Mouse (Mus musculus) liver, embryonic 11.5 days (tissue): ENCODE measurements around the gene Ror2. TPM values are rescaled to one million over a fixed set of nuclear protein-coding genes. Genes with fewer than 3 reads are reported as not detected.

Source experiments
- ATAC-seq: fragments of 200-750 bp; cut with Nextera tagmentation; replicated peaks from 2 replicates; pipeline ENCODE4 v1.8.0; 2017; ENCODE audit warnings: moderate number of reproducible peaks, mild to moderate bottlenecking, moderate TSS enrichment, moderate library complexity; ENCODE audit not compliant: low FRiP score
- DNase-seq: peaks from one replicate; pipeline ENCODE4 v3.0.0-alpha.2; 2017; ENCODE audit warnings: low spot score
- H3K27ac ChIP-seq: fragments of 300-500 bp; sonication (generic); 2 replicates; pipeline ENCODE4 v1.5.1; 2014; ENCODE audit warnings: mild to moderate bottlenecking, low read depth, low read length, control low read depth
- H3K27me3 ChIP-seq: fragments of 300-500 bp; sonication (generic); replicated peaks from 2 replicates; pipeline ENCODE4 v1.6.1; 2014; ENCODE audit warnings: low read length, mixed read lengths; ENCODE audit not compliant: control insufficient read depth, insufficient read depth
- H3K36me3 ChIP-seq: fragments of 300-500 bp; sonication (generic); 2 replicates; pipeline ENCODE4 v1.6.1; 2014; ENCODE audit warnings: mild to moderate bottlenecking, low read length, moderate library complexity, mixed read lengths; ENCODE audit not compliant: control insufficient read depth, insufficient read depth
- H3K4me1 ChIP-seq: fragments of 300-500 bp; sonication (generic); replicated peaks from 2 replicates; pipeline ENCODE4 v1.6.1; 2014; ENCODE audit warnings: low read length, mixed read lengths; ENCODE audit not compliant: control insufficient read depth, insufficient read depth
- H3K4me2 ChIP-seq: fragments of 300-500 bp; sonication (generic); 2 replicates; pipeline ENCODE4 v1.6.1; 2014; ENCODE audit warnings: mild to moderate bottlenecking, control low read depth, moderate library complexity
- H3K4me3 ChIP-seq: fragments of 300-500 bp; sonication (generic); 2 replicates; pipeline ENCODE4 v1.5.1; 2014; ENCODE audit warnings: low read depth, low read length, control low read depth
- H3K9ac ChIP-seq: fragments of 300-500 bp; sonication (generic); 2 replicates; pipeline ENCODE4 v1.6.1; 2014; ENCODE audit warnings: low read depth, low read length, control low read depth
- H3K9me3 ChIP-seq: fragments of 300-500 bp; sonication (generic); 2 replicates; pipeline ENCODE4 v1.6.1; 2016; ENCODE audit warnings: low read length, inconsistent platforms, mixed read lengths; ENCODE audit not compliant: control insufficient read depth
- WGBS: fragments of 180-500 bp; shearing (Covaris S2); extraction: QIAGEN DNeasy Blood & Tissue Kit; methylation state at CpG from one replicate; pipeline ENCODE4 v1.1.7; 2014; 5-methylcytosine and 5-hydroxymethylcytosine counted together
- polyA plus RNA-seq: library from polyadenylated mRNA; unstranded; fragments of >200 nt; fragmentation: Nextera tagmentation; extraction: Ambion mirVana; gene quantifications from 2 replicates; pipeline ENCODE4 v1.2.1, GENCODE M21; 2014

Ror2 gene
- polyA plus RNA-seq, 1 experiment from 2014 or later = 4.3 TPM

- H3K4me1 ChIP-seq = peaks cover 4% of the 10 kb centered on the region; the same call in 1 of the 2 replicates
- H3K9me3 ChIP-seq = no peaks in the 10 kb centered on the region
- DNase-seq (no peak), ATAC-seq (no peak)
- H3K4me3 ChIP-seq = no peak overlapping the region
- 68% methylated on average over 24 of the region's 24 CpGs for WGBS
- no peak overlapping the region for H3K4me2 ChIP-seq
- H3K27ac ChIP-seq = no peak overlapping the region
- no peak overlapping the region for H3K9ac ChIP-seq
- no peaks in the 10 kb centered on the region for H3K36me3 ChIP-seq
- H3K27me3 ChIP-seq = no peaks in the 10 kb centered on the region
Measured at GRCm38 (mm10) chr13:53248586-53249401, 37.1 kb downstream of the Ror2 start.

GRCm38 (mm10) chr13:53248080-53248479, 37.8 kb downstream of the Ror2 start:
- DNase-seq = no peak
- H3K36me3 ChIP-seq = no peaks in the 10 kb centered on the region
- H3K4me1 ChIP-seq = peaks cover 4% of the 10 kb centered on the region; the same call in 1 of the 2 replicates
- H3K9ac ChIP-seq = no peak overlapping the region
- no peaks in the 10 kb centered on the region for H3K27me3 ChIP-seq
- 65% methylated on average over 6 of the region's 6 CpGs for WGBS
- no peak overlapping the region for H3K27ac ChIP-seq
- H3K4me2 ChIP-seq = no peak overlapping the region
- no peak overlapping the region for H3K4me3 ChIP-seq
- ATAC-seq = no peak
- no peaks in the 10 kb centered on the region for H3K9me3 ChIP-seq

GRCm38 (mm10) chr13:53247175-53247574, 38.7 kb downstream of the Ror2 start:
- peaks cover 4% of the 10 kb centered on the region; the same call in 1 of the 2 replicates for H3K4me1 ChIP-seq
- H3K9me3 ChIP-seq = no peaks in the 10 kb centered on the region
- no peaks in the 10 kb centered on the region for H3K36me3 ChIP-seq
- no peak overlapping the region for H3K27ac ChIP-seq
- H3K4me2 ChIP-seq = no peak overlapping the region
- H3K4me3 ChIP-seq = no peak overlapping the region
- no peaks in the 10 kb centered on the region for H3K27me3 ChIP-seq
- 64% methylated on average over 6 of the region's 6 CpGs for WGBS
- ATAC-seq = no peak
- no peak for DNase-seq
- H3K9ac ChIP-seq = no peak overlapping the region

GRCm38 (mm10) chr13:53244151-53244550, 41.8 kb downstream of the Ror2 start:
- 75% methylated on average over 8 of the region's 8 CpGs for WGBS
- no peak overlapping the region for H3K9ac ChIP-seq
- DNase-seq = no peak
- no peak for ATAC-seq
- no peaks in the 10 kb centered on the region for H3K9me3 ChIP-seq
- H3K4me2 ChIP-seq = no peak overlapping the region
- no peak overlapping the region for H3K4me3 ChIP-seq
- peaks cover 4% of the 10 kb centered on the region; the same call in 1 of the 2 replicates for H3K4me1 ChIP-seq
- no peaks in the 10 kb centered on the region for H3K36me3 ChIP-seq
- H3K27ac ChIP-seq = no peak overlapping the region
- no peaks in the 10 kb centered on the region for H3K27me3 ChIP-seq

- Histone ChIP-seq H3K36me3 (no peaks in the 10 kb centered on the region), H3K4me2 (no peak overlapping the region), H3K27me3 (0 out of 2 replicates have a peak, but pooled peaks cover 9% of the 10 kb centered on the region), H3K4me3 (no peak overlapping the region), H3K9ac (no peak overlapping the region), H3K4me1 (peaks cover 10% of the 10 kb centered on the region), H3K9me3 (no peaks in the 10 kb centered on the region), H3K27ac (no peak overlapping the region)
- no peak for DNase-seq
- 61% methylated on average over 10 of the region's 10 CpGs for WGBS
- ATAC-seq = no peak
Measured at GRCm38 (mm10) chr13:53237455-53237854, 48.5 kb downstream of the Ror2 start.

- no peaks in the 10 kb centered on the region for H3K9me3 ChIP-seq
- no peak overlapping the region for H3K4me2 ChIP-seq
- 0 out of 2 replicates have a peak, but pooled peaks cover 9% of the 10 kb centered on the region for H3K27me3 ChIP-seq
- H3K9ac ChIP-seq = no peak overlapping the region
- peaks cover 10% of the 10 kb centered on the region for H3K4me1 ChIP-seq
- WGBS = 40% methylated on average over 18 of the region's 18 CpGs
- no peak for DNase-seq
- no peaks in the 10 kb centered on the region for H3K36me3 ChIP-seq
- no peak overlapping the region for H3K27ac ChIP-seq
- no peak overlapping the region for H3K4me3 ChIP-seq
- ATAC-seq = no peak
Measured at GRCm38 (mm10) chr13:53236434-53237401, 49.2 kb downstream of the Ror2 start.

- WGBS = 36% methylated on average over 7 of the region's 7 CpGs
- Histone ChIP-seq H3K9me3 (no peaks in the 10 kb centered on the region), H3K4me1 (peaks cover 10% of the 10 kb centered on the region), H3K27me3 (0 out of 2 replicates have a peak, but pooled peaks cover 9% of the 10 kb centered on the region), H3K27ac (no peak overlapping the region), H3K36me3 (no peaks in the 10 kb centered on the region), H3K4me2 (no peak overlapping the region), H3K4me3 (no peak overlapping the region), H3K9ac (no peak overlapping the region)
- DNase-seq = no peak
- ATAC-seq = no peak
Measured at GRCm38 (mm10) chr13:53235953-53236352, 50.0 kb downstream of the Ror2 start.

GRCm38 (mm10) chr13:53234844-53235243, 51.1 kb downstream of the Ror2 start:
- Histone ChIP-seq H3K9ac (no peak overlapping the region), H3K27ac (no peak overlapping the region), H3K4me2 (no peak overlapping the region), H3K27me3 (0 out of 2 replicates have a peak, but pooled peaks cover 9% of the 10 kb centered on the region), H3K9me3 (no peaks in the 10 kb centered on the region), H3K36me3 (no peaks in the 10 kb centered on the region), H3K4me3 (no peak overlapping the region), H3K4me1 (peaks cover 10% of the 10 kb centered on the region)
- ATAC-seq (no peak), DNase-seq (no peak)
- 24% methylated on average over 12 of the region's 12 CpGs for WGBS
